Mouse (Mus musculus) forebrain, embryonic 11.5 days (tissue): ENCODE measurements around the gene Ppp2r5e. TPM values are rescaled to one million over a fixed set of nuclear protein-coding genes. Genes with fewer than 3 reads are reported as not detected.

Source experiments
- ATAC-seq: fragments of 200-750 bp; cut with Nextera tagmentation; replicated peaks from 2 replicates; pipeline ENCODE4 v1.8.0; 2017; ENCODE audit warnings: moderate TSS enrichment; ENCODE audit not compliant: low FRiP score
- DNase-seq: peaks from one replicate; pipeline ENCODE4 v3.0.0-alpha.2; 2017; ENCODE audit warnings: low spot score
- H3K27ac ChIP-seq: fragments of 300-500 bp; sonication (generic); 2 replicates; pipeline ENCODE4 v1.5.1; 2014; ENCODE audit warnings: low read depth, low read length
- H3K27me3 ChIP-seq: fragments of 300-500 bp; sonication (generic); 2 replicates; pipeline ENCODE4 v1.6.1; 2014; ENCODE audit warnings: mild to moderate bottlenecking, low read length, mixed read lengths; ENCODE audit not compliant: control insufficient read depth, insufficient read depth
- H3K36me3 ChIP-seq: fragments of 300-500 bp; sonication (generic); 2 replicates; pipeline ENCODE4 v1.6.1; 2014; ENCODE audit warnings: mild to moderate bottlenecking, low read length, moderate library complexity, mixed read lengths; ENCODE audit not compliant: control insufficient read depth, insufficient read depth
- H3K4me1 ChIP-seq: fragments of 300-500 bp; sonication (generic); replicated peaks from 2 replicates; pipeline ENCODE4 v1.6.1; 2014; ENCODE audit warnings: low read length, mixed read lengths; ENCODE audit not compliant: control insufficient read depth, insufficient read depth
- H3K4me2 ChIP-seq: fragments of 300-500 bp; sonication (generic); 2 replicates; pipeline ENCODE4 v1.6.1; 2014; ENCODE audit warnings: low read depth, mild to moderate bottlenecking, low read length, moderate library complexity, mixed read lengths; ENCODE audit not compliant: severe bottlenecking
- H3K4me3 ChIP-seq: fragments of 300-500 bp; sonication (generic); 2 replicates; pipeline ENCODE4 v1.5.1; 2014; ENCODE audit warnings: low read depth, low read length
- H3K9ac ChIP-seq: fragments of 300-500 bp; sonication (generic); 2 replicates; pipeline ENCODE4 v1.6.1; 2014; ENCODE audit warnings: low read length
- H3K9me3 ChIP-seq: fragments of 300-500 bp; sonication (generic); 2 replicates; pipeline ENCODE4 v1.6.1; 2016; ENCODE audit warnings: low read length, mixed read lengths; ENCODE audit not compliant: control insufficient read depth
- WGBS: fragments of 180-500 bp; shearing (Covaris S2); extraction: QIAGEN DNeasy Blood & Tissue Kit; methylation state at CpG from one replicate; pipeline ENCODE4 v1.1.7; 2014; 5-methylcytosine and 5-hydroxymethylcytosine counted together
- polyA plus RNA-seq: library from polyadenylated mRNA; unstranded; fragments of >200 nt; fragmentation: Nextera tagmentation; extraction: Ambion mirVana; gene quantifications from 2 replicates; pipeline ENCODE4 v1.2.1, GENCODE M21; 2014

Gene Ppp2r5e
- polyA plus RNA-seq: 24.9 and 26.1 TPM in 2 replicates

DNA sequence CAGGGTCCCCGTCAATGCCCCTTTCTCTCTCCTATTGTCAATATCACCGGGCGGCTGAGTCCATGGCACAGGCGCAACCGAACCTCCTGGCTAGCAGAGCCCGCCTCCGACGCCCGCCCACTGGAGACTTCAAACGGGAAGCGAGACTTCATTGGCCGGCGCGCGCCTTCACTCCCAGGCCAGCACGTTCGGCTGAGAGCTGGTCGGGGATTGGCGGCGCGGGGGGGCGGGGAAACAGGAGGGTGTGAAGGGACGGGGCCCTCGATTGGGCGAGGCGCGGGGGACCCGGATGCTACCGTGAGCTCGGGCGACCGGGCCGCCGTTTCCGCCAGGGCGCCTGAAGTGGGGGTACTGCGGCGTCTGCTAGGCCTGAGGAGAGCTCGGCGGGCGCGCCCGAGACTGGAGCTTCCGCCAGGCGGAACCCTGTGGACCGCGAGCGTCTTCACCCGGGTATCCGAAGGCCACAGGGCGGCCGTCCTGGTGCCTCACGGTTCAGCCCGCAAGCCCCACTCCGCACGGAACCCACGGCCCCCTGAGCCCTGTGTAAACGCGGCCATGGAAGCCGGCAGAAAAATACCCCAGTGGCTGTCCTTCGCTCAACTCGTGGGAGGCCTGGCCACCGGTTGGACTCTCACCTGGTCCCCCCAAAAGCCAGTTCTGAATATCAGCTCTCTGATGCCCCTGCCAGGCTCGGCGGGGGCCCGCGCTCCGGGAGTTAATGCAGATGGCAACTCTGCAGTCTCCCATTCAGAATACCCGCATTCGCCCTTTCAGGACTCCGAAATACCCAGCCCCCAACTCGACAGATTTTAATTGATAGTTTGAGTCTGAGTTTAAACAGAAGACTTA is at the start of gene Ppp2r5e:
Gene Ppp2r5e (minus strand): TSS at position 92 of the 849 bp plus-strand sequence.
- Histone ChIP-seq H3K36me3 (peaks cover 5% of the 10 kb centered on the region; the same call in 1 of the 2 replicates), H3K4me2 (peak within 1 kb of the TSS; percentile 74), H3K9me3 (no peaks in the 10 kb centered on the region), H3K9ac (peak within 1 kb of the TSS; percentile 97), H3K27ac (peak within 1 kb of the TSS; percentile 97), H3K4me1 (peaks cover 5% of the 10 kb centered on the region), H3K4me3 (peak within 1 kb of the TSS; percentile 99), H3K27me3 (no peaks in the 10 kb centered on the region)
- ATAC-seq (peak; percentile 99), DNase-seq (peak; percentile 100)
- WGBS: under 1% methylated on average over 65 of the region's 72 CpGs

DNA sequence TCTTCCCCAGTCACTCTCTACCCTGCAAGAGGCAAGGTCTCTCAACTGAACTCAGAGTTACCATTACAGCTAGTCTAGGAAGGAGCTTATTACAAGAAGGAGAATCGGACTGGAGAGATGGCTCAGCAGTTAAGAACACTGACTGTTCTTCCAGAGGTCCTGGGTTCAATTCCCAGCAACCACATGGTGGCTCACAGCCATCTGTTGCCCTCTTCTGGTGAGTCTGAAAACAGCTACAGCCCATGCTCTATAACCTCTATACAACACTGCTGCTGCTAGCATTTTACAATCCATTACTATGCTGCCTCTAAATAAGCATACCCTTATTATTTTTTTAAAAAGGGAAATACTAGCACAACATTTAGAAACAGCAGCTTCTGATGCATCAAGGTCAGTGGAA is 49.7 kb upstream of the Ppp2r5e start:
- Histone ChIP-seq H3K27ac (no peak overlapping the region), H3K9me3 (no peaks in the 10 kb centered on the region; the same call in 1 of the 2 replicates), H3K4me2 (no peak overlapping the region), H3K4me1 (no peaks in the 10 kb centered on the region), H3K27me3 (no peaks in the 10 kb centered on the region), H3K4me3 (no peak overlapping the region), H3K9ac (no peak overlapping the region), H3K36me3 (no peaks in the 10 kb centered on the region)
- DNase-seq (no peak), ATAC-seq (no peak)
- 92% methylated on average over 1 of the region's 1 CpGs for WGBS

DNA sequence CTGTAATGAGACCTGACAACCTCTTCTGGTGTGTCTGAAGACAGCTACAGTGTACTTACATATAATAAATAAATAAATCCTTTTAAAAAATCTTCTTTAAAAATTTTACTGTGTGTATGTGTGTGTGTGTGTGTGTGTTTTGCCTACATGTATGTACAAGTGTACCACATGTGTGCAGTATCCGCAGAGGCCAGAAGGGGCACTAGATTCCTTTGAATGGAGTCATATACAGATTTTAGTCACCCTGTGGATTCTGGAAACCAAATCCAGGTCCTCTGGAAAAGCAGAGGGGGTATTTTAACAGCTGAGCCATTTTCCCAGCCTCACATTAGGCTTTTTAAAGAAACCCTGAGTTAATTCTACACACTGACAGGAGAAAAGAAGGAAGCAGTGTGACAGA is 45.7 kb upstream of the Ppp2r5e start:
- Histone ChIP-seq H3K27ac (no peak overlapping the region), H3K4me1 (no peaks in the 10 kb centered on the region), H3K27me3 (no peaks in the 10 kb centered on the region), H3K9ac (no peak overlapping the region), H3K4me3 (no peak overlapping the region), H3K36me3 (no peaks in the 10 kb centered on the region), H3K9me3 (no peaks in the 10 kb centered on the region), H3K4me2 (no peak overlapping the region)
- no peak for DNase-seq
- no peak for ATAC-seq
- WGBS: 89% methylated on average over 1 of the region's 1 CpGs

DNA sequence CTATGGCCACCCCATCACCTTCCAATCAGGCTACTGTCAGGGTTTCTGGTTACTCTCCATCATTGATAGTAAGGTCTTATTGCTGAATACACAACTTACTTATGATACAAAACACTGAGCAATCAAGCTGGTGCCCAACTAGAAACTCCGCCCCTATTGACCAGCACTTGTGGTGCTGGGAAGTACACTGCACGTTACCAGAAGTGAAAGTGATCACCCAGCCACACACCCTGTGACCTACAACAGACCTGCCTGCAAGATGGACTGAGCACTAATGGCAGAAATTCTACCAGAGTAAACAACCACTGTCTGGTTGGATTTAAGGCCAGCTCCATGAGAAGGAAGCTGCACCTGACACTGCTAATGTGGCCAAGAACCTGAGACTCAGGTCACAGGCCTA is 42.3 kb upstream of the Ppp2r5e start:
- Histone ChIP-seq H3K27ac (no peak overlapping the region), H3K27me3 (no peaks in the 10 kb centered on the region), H3K4me1 (no peaks in the 10 kb centered on the region), H3K36me3 (no peaks in the 10 kb centered on the region), H3K4me3 (no peak overlapping the region), H3K9me3 (no peaks in the 10 kb centered on the region), H3K9ac (no peak overlapping the region), H3K4me2 (no peak overlapping the region)
- ATAC-seq (no peak), DNase-seq (no peak)
- WGBS: 87% methylated on average over 2 of the region's 2 CpGs

DNA sequence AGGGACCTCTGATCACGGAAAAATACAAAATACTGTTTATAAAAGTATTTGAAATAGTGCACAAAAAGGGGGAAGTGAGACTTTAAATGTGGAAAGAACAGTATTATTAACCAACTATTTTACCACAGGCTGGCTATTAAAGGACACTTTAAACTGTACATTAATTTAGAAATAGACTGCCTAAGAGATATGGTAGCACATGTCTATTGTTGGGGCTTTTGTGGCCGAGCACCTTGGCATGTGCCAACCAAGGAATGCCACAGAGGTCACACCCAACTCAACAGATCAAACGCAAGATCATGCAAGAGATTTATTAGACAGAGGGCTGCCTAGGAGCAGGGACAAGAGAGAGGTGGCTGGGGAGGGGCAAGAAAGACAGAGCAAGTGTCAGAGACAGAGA is 41.1 kb upstream of the Ppp2r5e start:
- Histone ChIP-seq H3K36me3 (no peaks in the 10 kb centered on the region), H3K27me3 (no peaks in the 10 kb centered on the region), H3K4me3 (no peak overlapping the region), H3K27ac (no peak overlapping the region), H3K9me3 (no peaks in the 10 kb centered on the region), H3K4me2 (no peak overlapping the region), H3K4me1 (no peaks in the 10 kb centered on the region), H3K9ac (no peak overlapping the region)
- DNase-seq: no peak
- no peak for ATAC-seq
- 85% methylated on average over 3 of the region's 3 CpGs for WGBS

DNA sequence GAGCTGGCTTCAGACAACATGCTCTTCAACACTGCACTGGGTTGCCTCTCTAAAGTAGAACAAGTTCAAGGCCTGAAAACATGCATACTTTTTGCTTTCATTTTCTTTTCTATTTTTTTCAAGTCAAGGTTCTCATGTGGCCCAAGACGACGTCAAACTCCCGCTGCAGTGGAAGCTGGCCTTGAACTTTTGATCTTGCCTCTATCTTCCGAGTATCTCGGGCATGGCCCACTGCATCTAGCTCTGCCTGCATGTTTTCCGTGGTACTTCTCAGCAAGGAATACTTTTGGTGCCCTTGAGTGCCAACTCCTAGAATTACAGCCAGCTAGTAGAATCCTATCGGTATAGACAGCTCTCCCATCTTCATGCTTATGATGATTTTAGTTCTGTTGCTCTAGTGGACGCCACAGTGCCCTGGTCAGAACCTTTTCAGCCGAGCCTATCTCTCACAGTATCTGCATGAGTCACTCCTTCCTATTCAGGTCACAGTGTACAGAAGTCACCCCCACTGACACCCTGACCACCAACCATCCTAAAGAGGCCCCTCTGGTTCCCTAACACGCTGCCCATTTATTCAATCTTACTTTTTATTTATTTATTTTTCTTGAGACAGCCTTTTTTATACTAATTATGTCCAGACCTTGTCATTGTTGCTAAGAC is 39.9 kb upstream of the Ppp2r5e start:
- Histone ChIP-seq H3K9ac (no peak overlapping the region), H3K36me3 (no peaks in the 10 kb centered on the region), H3K27ac (no peak overlapping the region), H3K4me1 (no peaks in the 10 kb centered on the region), H3K27me3 (no peaks in the 10 kb centered on the region), H3K4me2 (no peak overlapping the region), H3K4me3 (no peak overlapping the region), H3K9me3 (no peaks in the 10 kb centered on the region)
- ATAC-seq: no peak
- WGBS: 90% methylated on average over 10 of the region's 10 CpGs
- no peak for DNase-seq

DNA sequence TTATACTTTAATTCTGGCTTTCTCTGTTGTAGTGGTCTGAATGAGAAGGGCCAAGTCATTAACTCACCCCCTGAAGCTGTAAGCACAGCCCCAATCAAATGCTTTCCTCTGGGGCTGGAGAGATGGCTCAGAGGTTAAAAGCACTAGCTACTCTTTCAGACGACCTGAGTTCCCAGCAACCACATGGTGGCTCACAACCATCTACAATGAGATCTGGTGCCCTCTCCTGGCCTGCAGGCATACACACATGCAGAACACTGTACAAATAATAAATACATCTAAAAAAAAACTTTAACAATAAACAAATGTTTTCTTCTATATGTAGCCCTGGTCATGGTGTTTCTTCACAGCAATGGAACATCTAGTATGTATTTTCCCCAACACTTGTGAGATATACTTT is 33.6 kb upstream of the Ppp2r5e start:
- no peak for DNase-seq
- WGBS: 63% methylated on average over 1 of the region's 1 CpGs
- Histone ChIP-seq H3K4me2 (no peak overlapping the region), H3K9me3 (no peaks in the 10 kb centered on the region), H3K27me3 (no peaks in the 10 kb centered on the region), H3K36me3 (no peaks in the 10 kb centered on the region), H3K9ac (no peak overlapping the region), H3K4me1 (no peaks in the 10 kb centered on the region), H3K27ac (no peak overlapping the region), H3K4me3 (no peak overlapping the region)
- ATAC-seq: no peak

DNA sequence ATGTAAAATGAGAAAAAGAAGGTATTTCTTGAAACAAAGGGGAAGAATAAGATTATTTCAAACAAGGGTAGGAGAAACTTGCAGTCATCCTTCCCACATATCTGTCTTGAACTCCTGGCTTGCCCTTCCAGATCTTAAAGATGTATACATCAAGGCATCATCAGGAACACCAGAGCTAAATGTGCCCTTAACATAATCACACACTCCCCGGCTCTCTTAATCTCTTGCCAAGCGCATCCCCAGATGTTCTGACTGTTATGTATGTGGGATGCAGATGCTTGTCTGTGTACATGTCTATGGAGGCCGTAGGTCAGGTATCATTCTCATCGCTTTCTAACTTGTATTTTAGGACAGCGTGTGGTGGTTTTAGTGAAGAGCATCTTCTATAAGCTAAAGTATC is 27.2 kb upstream of the Ppp2r5e start:
- WGBS: 96% methylated on average over 5 of the region's 5 CpGs
- H3K4me1 ChIP-seq: no peaks in the 10 kb centered on the region
- ATAC-seq (no peak), DNase-seq (no peak)
- H3K27me3 ChIP-seq: no peaks in the 10 kb centered on the region
- H3K4me2 ChIP-seq: no peak overlapping the region
- H3K9ac ChIP-seq: no peak overlapping the region
- no peaks in the 10 kb centered on the region for H3K9me3 ChIP-seq
- H3K36me3 ChIP-seq: no peaks in the 10 kb centered on the region
- H3K4me3 ChIP-seq: no peak overlapping the region
- H3K27ac ChIP-seq: no peak overlapping the region
